Mouse (Mus musculus): ENCODE data around the gene Phactr1. TPM values are rescaled to one million over a fixed set of nuclear protein-coding genes. Genes with fewer than 3 reads are reported as not detected.

Gene Phactr1
- total RNA-seq, 2 experiments from 2014 or later: 4.8 TPM

- DNase-seq: no peak
Measured at GRCm38 (mm10) chr13:42759170-42759569, 78.7 kb downstream of the Phactr1 start.

- no peak for DNase-seq
Measured at GRCm38 (mm10) chr13:42760907-42761544, 80.6 kb downstream of the Phactr1 start.

- DNase-seq: no peak
Measured at GRCm38 (mm10) chr13:42772314-42772713, 91.9 kb downstream of the Phactr1 start.

- DNase-seq: no peak
Measured at GRCm38 (mm10) chr13:42774040-42774439, 93.6 kb downstream of the Phactr1 start.

- DNase-seq: no peak
Measured at GRCm38 (mm10) chr13:42782151-42782550, 101.7 kb downstream of the Phactr1 start.

GRCm38 (mm10) chr13:42789221-42789620, 108.8 kb downstream of the Phactr1 start:
- no peak for DNase-seq

- DNase-seq: peak in 1 of 2 experiments; percentile 17
Measured at GRCm38 (mm10) chr13:42792279-42792678, 111.9 kb downstream of the Phactr1 start.

- no peak for DNase-seq
Measured at GRCm38 (mm10) chr13:42800523-42800922, 120.1 kb downstream of the Phactr1 start.

GRCm38 (mm10) chr13:42804314-42804713, 123.9 kb downstream of the Phactr1 start:
- DNase-seq: no peak

GRCm38 (mm10) chr13:42812762-42813161, 132.3 kb downstream of the Phactr1 start:
- DNase-seq: no peak

GRCm38 (mm10) chr13:42818378-42818777, 138.0 kb downstream of the Phactr1 start:
- DNase-seq: peak; percentile 54 to 80

- DNase-seq: no peak
Measured at GRCm38 (mm10) chr13:42820513-42820912, 140.1 kb downstream of the Phactr1 start.

GRCm38 (mm10) chr13:42821426-42822106, 141.1 kb downstream of the Phactr1 start:
- no peak for DNase-seq

- DNase-seq: peak; percentile 71 to 97
Measured at GRCm38 (mm10) chr13:42822545-42822944, 142.1 kb downstream of the Phactr1 start.

- DNase-seq: peak in 1 of 2 experiments; percentile 38
Measured at GRCm38 (mm10) chr13:42823875-42824274, 143.5 kb downstream of the Phactr1 start.

- DNase-seq: peak; percentile 22 to 69
Measured at GRCm38 (mm10) chr13:42826602-42827001, 146.2 kb downstream of the Phactr1 start.

GRCm38 (mm10) chr13:42828978-42829377, 148.6 kb downstream of the Phactr1 start:
- DNase-seq: peak; percentile 66 to 85

- no peak for DNase-seq
Measured at GRCm38 (mm10) chr13:42835441-42835840, 155.0 kb downstream of the Phactr1 start.

- DNase-seq: no peak
Measured at GRCm38 (mm10) chr13:42839358-42839757, 158.9 kb downstream of the Phactr1 start.

GRCm38 (mm10) chr13:42852086-42852485, 171.7 kb downstream of the Phactr1 start:
- no peak for DNase-seq

GRCm38 (mm10) chr13:42853900-42854595, 173.6 kb downstream of the Phactr1 start:
- no peak for DNase-seq

- peak; percentile 70 to 76 for DNase-seq
Measured at GRCm38 (mm10) chr13:42866162-42866941, 185.9 kb downstream of the Phactr1 start.
